Mouse (Mus musculus) Patski (cell line): ENCODE results near the gene Fbxl3. TPM values are rescaled to one million over a fixed set of nuclear protein-coding genes. Genes with fewer than 3 reads are reported as not detected.

Source experiments
- ATAC-seq: fragments of 100-300 bp; one replicate; pipeline ENCODE4 v1.8.0; 2021
- CTCF ChIA-PET: fragments of 350-600 bp; sonication (Branson Sonifier 250); formaldehyde crosslinking; loops from one replicate; lab custom pipeline; 2022; ENCODE audit warnings: inconsistent platforms; lab: Charles Lee
- POLR2A ChIA-PET: fragments of 350-600 bp; sonication (Branson Sonifier 250); formaldehyde crosslinking; loops from one replicate; lab custom pipeline; 2022; ENCODE audit warnings: antibody characterized with exemption, inconsistent platforms; lab: Charles Lee
- DNase-seq: peaks from one replicate; pipeline ENCODE4 v3.0.0-alpha.2; 2011; ENCODE audit warnings: low read depth, low spot score
- H3K27me3 ChIP-seq: fragments of 371-371 bp; one replicate; pipeline ENCODE4 v1.5.1; 2021
- CTCF ChIP-seq: fragments of 100-300 bp; IDR thresholded peaks from one replicate; pipeline ENCODE4 v1.5.1; 2021
- in situ Hi-C: fragments of 300-500 bp; cut with MboI; formaldehyde crosslinking; loops from 3 replicates; pipeline ENCODE4 v1.11.1; 2018; ENCODE audit warnings: low pct_unique_long_range_greater_than_20kb, mixed read lengths
- polyA plus RNA-seq: library from polyadenylated mRNA; unstranded; gene quantifications from one replicate; pipeline ENCODE4 v1.2.3, GENCODE M21; 2021

Fbxl3 gene
- polyA plus RNA-seq, 1 experiment from 2014 or later, result 59.6 TPM

GRCm38 (mm10) chr14:103086671-103087324, 12.6 kb downstream of the Fbxl3 start:
- ChIA-PET CTCF (no interaction called here), POLR2A (no interaction called here)
- peaks cover 14% of the 10 kb centered on the region for H3K27me3 ChIP-seq
- no peak for TF ChIP-seq CTCF
- in situ Hi-C loops, result loop anchor here (25.0 kb wide), 1 partner anchor 426 kb away; the partner anchor contains the start of gene Scel
- DNase-seq (no peak), ATAC-seq (no peak)

GRCm38 (mm10) chr14:103085840-103086533, 13.4 kb downstream of the Fbxl3 start:
- ATAC-seq (no peak), DNase-seq (no peak)
- TF ChIP-seq CTCF, result no peak
- ChIA-PET CTCF (interaction anchor here (1.2 kb wide), 1 partner anchor 21 kb away, joined by 5 read pairs; no protein-coding TSS in a partner anchor), POLR2A (no interaction called here)
- in situ Hi-C loops, result loop anchor here (25.0 kb wide), 1 partner anchor 426 kb away; the partner anchor contains the start of gene Scel
- H3K27me3 ChIP-seq, result peaks cover 17% of the 10 kb centered on the region

GRCm38 (mm10) chr14:103079209-103079977, 20.0 kb downstream of the Fbxl3 start:
- POLR2A ChIA-PET, result no interaction called here
- in situ Hi-C loops, result loop anchor here (25.0 kb wide), 1 partner anchor 433 kb away; the partner anchor contains the start of gene Scel
- TF ChIP-seq CTCF, result no peak

GRCm38 (mm10) chr14:103078006-103078912, 21.1 kb downstream of the Fbxl3 start:
- TF ChIP-seq CTCF, result no peak
- CTCF ChIA-PET, result interaction anchor here (1.5 to 3.0 kb wide), 3 partner anchors 9 to 15 kb away, joined by 3 to 13 read pairs (median 3); partner anchors contain the start of gene Cln5
- no peak for ATAC-seq
- DNase-seq, result no peak
- H3K27me3 ChIP-seq, result peaks cover 17% of the 10 kb centered on the region
- POLR2A ChIA-PET, result no interaction called here
- in situ Hi-C loops, result loop anchor here (25.0 kb wide), 1 partner anchor 434 kb away; the partner anchor contains the start of gene Scel

More at GRCm38 (mm10) chr14:103079209-103079977, 20.0 kb downstream of the Fbxl3 start:
- no peak for ATAC-seq
- CTCF ChIA-PET, result interaction anchor here (1.5 to 3.0 kb wide), 3 partner anchors 9 to 14 kb away, joined by 3 to 13 read pairs (median 3); partner anchors contain the start of gene Cln5
- peaks cover 17% of the 10 kb centered on the region for H3K27me3 ChIP-seq
- no peak for DNase-seq

- in situ Hi-C loops, result loop anchor here (25.0 kb wide), 1 partner anchor 435 kb away; the partner anchor contains the start of gene Scel
- ATAC-seq, result no peak
- no peak for TF ChIP-seq CTCF
- ChIA-PET POLR2A (no interaction called here), CTCF (no interaction called here)
- no peak for DNase-seq
- H3K27me3 ChIP-seq, result peaks cover 9% of the 10 kb centered on the region
These were observed 21.9 kb downstream of the Fbxl3 start for GRCm38 (mm10) chr14:103077272-103078005.

- DNase-seq (no peak), ATAC-seq (no peak)
- ChIA-PET CTCF (interaction anchor here (1.4 kb wide), 1 partner anchor 10 kb away, joined by 3 read pairs; no protein-coding TSS in a partner anchor), POLR2A (no interaction called here)
- in situ Hi-C loops, result loop anchor here (25.0 kb wide), 1 partner anchor 437 kb away; the partner anchor contains the start of gene Scel
- H3K27me3 ChIP-seq, result no peaks in the 10 kb centered on the region
- TF ChIP-seq CTCF, result no peak
These were observed 24.2 kb downstream of the Fbxl3 start for GRCm38 (mm10) chr14:103075166-103075565.

- ATAC-seq (no peak), DNase-seq (no peak)
- in situ Hi-C loops, result no loop called here
- TF ChIP-seq CTCF, result no peak
- ChIA-PET POLR2A (no interaction called here), CTCF (no interaction called here)
- no peaks in the 10 kb centered on the region for H3K27me3 ChIP-seq
These were observed 25.5 kb downstream of the Fbxl3 start for GRCm38 (mm10) chr14:103073825-103074224.

- in situ Hi-C loops, result no loop called here
- no peaks in the 10 kb centered on the region for H3K27me3 ChIP-seq
- POLR2A ChIA-PET, result interaction anchor here (2.2 kb wide), 1 partner anchor 9 kb away, joined by 7 read pairs; no protein-coding TSS in a partner anchor
- no peak for TF ChIP-seq CTCF
- DNase-seq, result no peak
- CTCF ChIA-PET, result no interaction called here
- no peak for ATAC-seq
These were observed 26.6 kb downstream of the Fbxl3 start for GRCm38 (mm10) chr14:103072731-103073130.
